Mouse (Mus musculus) midbrain, embryonic 11.5 days (tissue): ENCODE measurements around the gene Gm9970. TPM values are rescaled to one million over a fixed set of nuclear protein-coding genes. Genes with fewer than 3 reads are reported as not detected.

Experiments
- ATAC-seq: fragments of 200-750 bp; cut with Nextera tagmentation; 2 replicates; pipeline ENCODE4 v1.8.0; 2017; ENCODE audit warnings: moderate TSS enrichment, moderate library complexity; ENCODE audit not compliant: low FRiP score
- DNase-seq: peaks from one replicate; pipeline ENCODE4 v3.0.0; 2015; ENCODE audit warnings: low spot score; ENCODE audit errors: missing footprints
- H3K27ac ChIP-seq: fragments of 300-500 bp; sonication (generic); 2 replicates; pipeline ENCODE4 v1.5.1; 2014; ENCODE audit warnings: low read depth, low read length
- H3K27me3 ChIP-seq: fragments of 300-500 bp; sonication (generic); 2 replicates; pipeline ENCODE4 v1.6.1; 2014; ENCODE audit warnings: mild to moderate bottlenecking, low read length, moderate library complexity, mixed read lengths; ENCODE audit not compliant: control insufficient read depth, insufficient read depth
- H3K36me3 ChIP-seq: fragments of 300-500 bp; sonication (generic); 2 replicates; pipeline ENCODE4 v1.6.1; 2014; ENCODE audit warnings: mild to moderate bottlenecking, low read length, moderate library complexity, mixed read lengths; ENCODE audit not compliant: control insufficient read depth, insufficient read depth
- H3K4me1 ChIP-seq: fragments of 300-500 bp; sonication (generic); 2 replicates; pipeline ENCODE4 v1.6.1; 2014; ENCODE audit warnings: low read length; ENCODE audit not compliant: control insufficient read depth, insufficient read depth
- H3K4me2 ChIP-seq: fragments of 300-500 bp; sonication (generic); 2 replicates; pipeline ENCODE4 v1.6.1; 2014; ENCODE audit warnings: mild to moderate bottlenecking, moderate library complexity
- H3K4me3 ChIP-seq: fragments of 300-500 bp; sonication (generic); 2 replicates; pipeline ENCODE4 v1.5.1; 2014; ENCODE audit warnings: low read depth, low read length
- H3K9ac ChIP-seq: fragments of 300-500 bp; sonication (generic); 2 replicates; pipeline ENCODE4 v1.6.1; 2014; ENCODE audit warnings: low read length
- H3K9me3 ChIP-seq: fragments of 300-500 bp; sonication (generic); 2 replicates; pipeline ENCODE4 v1.6.1; 2016; ENCODE audit warnings: low read length; ENCODE audit not compliant: control insufficient read depth
- WGBS: fragments of 180-500 bp; shearing (Covaris S2); extraction: QIAGEN DNeasy Blood & Tissue Kit; methylation state at CpG from one replicate; pipeline ENCODE4 v1.1.7; 2014; 5-methylcytosine and 5-hydroxymethylcytosine counted together
- polyA plus RNA-seq: library from polyadenylated mRNA; unstranded; fragments of >200 nt; fragmentation: Nextera tagmentation; extraction: Ambion mirVana; gene quantifications from 2 replicates; pipeline ENCODE4 v1.2.1, GENCODE M21; 2014

Gm9970 gene
- polyA plus RNA-seq, 1 experiment from 2014 or later = 1.3 TPM

- H3K4me3 ChIP-seq = no peak overlapping the region
- no peak for ATAC-seq
- WGBS = 91% methylated on average over 11 of the region's 11 CpGs
- H3K36me3 ChIP-seq = peaks cover 3% of the 10 kb centered on the region
- no peaks in the 10 kb centered on the region for H3K27me3 ChIP-seq
- no peak overlapping the region for H3K27ac ChIP-seq
- no peak for DNase-seq
- H3K4me2 ChIP-seq = no peak overlapping the region
- no peak overlapping the region for H3K9ac ChIP-seq
- H3K9me3 ChIP-seq = no peaks in the 10 kb centered on the region
- H3K4me1 ChIP-seq = no peaks in the 10 kb centered on the region
These were observed 16.6 kb upstream of the Gm9970 start for GRCm38 (mm10) chr5:31257616-31258015.

- 93% methylated on average over 2 of the region's 2 CpGs for WGBS
- Histone ChIP-seq H3K4me2 (no peak overlapping the region), H3K9me3 (no peaks in the 10 kb centered on the region), H3K9ac (no peak overlapping the region), H3K4me1 (peaks cover 8% of the 10 kb centered on the region; the same call in 1 of the 2 replicates), H3K27me3 (no peaks in the 10 kb centered on the region), H3K4me3 (no peak overlapping the region), H3K36me3 (peaks cover 9% of the 10 kb centered on the region), H3K27ac (no peak overlapping the region)
- DNase-seq (no peak), ATAC-seq (no peak)
These were observed 14.9 kb upstream of the Gm9970 start for GRCm38 (mm10) chr5:31255971-31256370.

GRCm38 (mm10) chr5:31255381-31255780 lies 14.3 kb upstream of the Gm9970 start:
- WGBS = 98% methylated on average over 2 of the region's 2 CpGs
- Histone ChIP-seq H3K36me3 (peaks cover 12% of the 10 kb centered on the region), H3K27me3 (no peaks in the 10 kb centered on the region), H3K4me2 (no peak overlapping the region), H3K9me3 (no peaks in the 10 kb centered on the region), H3K27ac (no peak overlapping the region), H3K9ac (no peak overlapping the region), H3K4me1 (peaks cover 8% of the 10 kb centered on the region; the same call in 1 of the 2 replicates), H3K4me3 (no peak overlapping the region)
- no peak for DNase-seq
- no peak for ATAC-seq

- H3K36me3 ChIP-seq = peaks cover 16% of the 10 kb centered on the region
- no peak overlapping the region for H3K27ac ChIP-seq
- no peak for DNase-seq
- H3K4me3 ChIP-seq = no peak overlapping the region
- no peaks in the 10 kb centered on the region for H3K9me3 ChIP-seq
- WGBS = 89% methylated on average over 8 of the region's 8 CpGs
- ATAC-seq = no peak
- H3K4me1 ChIP-seq = peaks cover 8% of the 10 kb centered on the region; the same call in 1 of the 2 replicates
- no peaks in the 10 kb centered on the region; the same call in 1 of the 2 replicates for H3K27me3 ChIP-seq
- no peak overlapping the region for H3K9ac ChIP-seq
- no peak overlapping the region for H3K4me2 ChIP-seq
These were observed 13.9 kb upstream of the Gm9970 start for GRCm38 (mm10) chr5:31254901-31255300.

GRCm38 (mm10) chr5:31254452-31254851 lies 13.4 kb upstream of the Gm9970 start:
- H3K36me3 ChIP-seq = peaks cover 19% of the 10 kb centered on the region
- DNase-seq (no peak), ATAC-seq (no peak)
- WGBS = 93% methylated on average over 7 of the region's 7 CpGs
- H3K4me3 ChIP-seq = no peak overlapping the region
- H3K4me2 ChIP-seq = no peak overlapping the region
- H3K9me3 ChIP-seq = no peaks in the 10 kb centered on the region
- H3K27me3 ChIP-seq = no peaks in the 10 kb centered on the region; the same call in 1 of the 2 replicates
- peaks cover 8% of the 10 kb centered on the region; the same call in 1 of the 2 replicates for H3K4me1 ChIP-seq
- no peak overlapping the region for H3K27ac ChIP-seq
- no peak overlapping the region for H3K9ac ChIP-seq

GRCm38 (mm10) chr5:31253806-31254205 lies 12.8 kb upstream of the Gm9970 start:
- no peak for DNase-seq
- no peak for ATAC-seq
- Histone ChIP-seq H3K27me3 (no peaks in the 10 kb centered on the region; the same call in 1 of the 2 replicates), H3K36me3 (peaks cover 22% of the 10 kb centered on the region), H3K4me2 (no peak overlapping the region), H3K4me1 (peaks cover 8% of the 10 kb centered on the region; the same call in 1 of the 2 replicates), H3K4me3 (no peak overlapping the region), H3K9me3 (no peaks in the 10 kb centered on the region), H3K9ac (no peak overlapping the region), H3K27ac (no peak overlapping the region)
- WGBS = 92% methylated on average over 8 of the region's 8 CpGs

GRCm38 (mm10) chr5:31252795-31253545 lies 11.9 kb upstream of the Gm9970 start:
- Histone ChIP-seq H3K4me2 (no peak overlapping the region), H3K27ac (no peak overlapping the region), H3K27me3 (no peaks in the 10 kb centered on the region; the same call in 1 of the 2 replicates), H3K36me3 (peaks cover 22% of the 10 kb centered on the region), H3K9me3 (no peaks in the 10 kb centered on the region), H3K9ac (no peak overlapping the region), H3K4me3 (no peak overlapping the region), H3K4me1 (peaks cover 8% of the 10 kb centered on the region; the same call in 1 of the 2 replicates)
- 79% methylated on average over 16 of the region's 16 CpGs for WGBS
- ATAC-seq (no peak), DNase-seq (no peak)

- no peak for ATAC-seq
- Histone ChIP-seq H3K36me3 (peaks cover 28% of the 10 kb centered on the region), H3K9me3 (no peaks in the 10 kb centered on the region), H3K4me2 (no peak overlapping the region), H3K4me3 (no peak overlapping the region), H3K9ac (no peak overlapping the region), H3K4me1 (peaks cover 8% of the 10 kb centered on the region; the same call in 1 of the 2 replicates), H3K27ac (no peak overlapping the region), H3K27me3 (no peaks in the 10 kb centered on the region; the same call in 1 of the 2 replicates)
- WGBS = 43% methylated on average over 10 of the region's 10 CpGs
- peak; percentile 91 for DNase-seq
These were observed 11.1 kb upstream of the Gm9970 start for GRCm38 (mm10) chr5:31252151-31252550.

GRCm38 (mm10) chr5:31251541-31252101 lies 10.6 kb upstream of the Gm9970 start, which contains the start of gene Krtcap3:
Gene Krtcap3, plus strand, starts transcription at chr5:31251691.
- WGBS = 12% methylated on average over 40 of the region's 47 CpGs
- Histone ChIP-seq H3K27ac (no peak within 1 kb of the TSS), H3K9me3 (no peaks in the 10 kb centered on the region), H3K4me1 (peaks cover 8% of the 10 kb centered on the region; the same call in 1 of the 2 replicates), H3K4me3 (0 out of 2 replicates have a peak within 1 kb of the TSS, but pooled peaks have one; percentile 4), H3K4me2 (peak within 1 kb of the TSS; percentile 11; the same call in 1 of the 2 replicates), H3K27me3 (no peaks in the 10 kb centered on the region; the same call in 1 of the 2 replicates), H3K9ac (peak within 1 kb of the TSS; percentile 16; the same call in 1 of the 2 replicates), H3K36me3 (peaks cover 28% of the 10 kb centered on the region)
- DNase-seq = peak; percentile 90
- peak; percentile 61 for ATAC-seq
